Mouse (Mus musculus) cerebellum, postnatal 4 days (tissue): ENCODE measurements at regions not wholly inside any gene's neighbourhood (a gene's known extent, or its start where the extent isn't known, plus 50 kb on each side); places are given as distances from the start of the nearest gene placed in this dataset.
A peak's percentile ranks its signal among the peaks of the same experiment; 100 is the strongest.
"Not testable (repeated sequence)": the region's sequence is repeated elsewhere in the genome, so short reads cannot be mapped to it uniquely, and the experiment has no call there.

Source experiments
- DNase-seq, 2 experiments: peaks; one replicate each; pipeline ENCODE4 v3.0.0; 2022; ENCODE audit warnings: low spot score in 2 of 2, mixed read lengths in 1 of 2

- not testable (repeated sequence) for DNase-seq
Measured at GRCm38 (mm10) chr12:20802027-20802426, 188.2 kb upstream of the Asap2 start.

- DNase-seq: not testable (repeated sequence)
Measured at GRCm38 (mm10) chr12:20805466-20805865, 184.8 kb upstream of the Asap2 start.

- no peak for DNase-seq
Measured at GRCm38 (mm10) chr12:20806681-20807080, 183.6 kb upstream of the Asap2 start.

GRCm38 (mm10) chr12:20813836-20814235 is 176.4 kb upstream of the Asap2 start:
- DNase-seq: not testable (repeated sequence)

- not testable (repeated sequence) for DNase-seq
Measured at GRCm38 (mm10) chr12:20815121-20815520, 175.1 kb upstream of the Asap2 start.

GRCm38 (mm10) chr12:20815599-20815998 is 174.7 kb upstream of the Asap2 start:
- DNase-seq: peak in 1 of 2 experiments; percentile 3

GRCm38 (mm10) chr12:20843661-20844320 is 146.5 kb upstream of the Asap2 start:
- DNase-seq: not testable (repeated sequence)

GRCm38 (mm10) chr12:20844873-20845272 is 145.4 kb upstream of the Asap2 start:
- DNase-seq: not testable (repeated sequence)

GRCm38 (mm10) chr12:20845297-20845696 is 145.0 kb upstream of the Asap2 start:
- no peak for DNase-seq

- not testable (repeated sequence) for DNase-seq
Measured at GRCm38 (mm10) chr12:20884104-20884503, 106.2 kb upstream of the Asap2 start.

- peak; percentile 35 to 62 for DNase-seq
Measured at GRCm38 (mm10) chr12:20920653-20921397, 69.4 kb upstream of the Asap2 start.

- not testable (repeated sequence) for DNase-seq
Measured at GRCm38 (mm10) chr12:20921398-20922023, 68.7 kb upstream of the Asap2 start.

GRCm38 (mm10) chr12:20928966-20929365 is 61.3 kb upstream of the Asap2 start:
- peak; percentile 34 to 52 for DNase-seq
